In the genomic region with DNA sequence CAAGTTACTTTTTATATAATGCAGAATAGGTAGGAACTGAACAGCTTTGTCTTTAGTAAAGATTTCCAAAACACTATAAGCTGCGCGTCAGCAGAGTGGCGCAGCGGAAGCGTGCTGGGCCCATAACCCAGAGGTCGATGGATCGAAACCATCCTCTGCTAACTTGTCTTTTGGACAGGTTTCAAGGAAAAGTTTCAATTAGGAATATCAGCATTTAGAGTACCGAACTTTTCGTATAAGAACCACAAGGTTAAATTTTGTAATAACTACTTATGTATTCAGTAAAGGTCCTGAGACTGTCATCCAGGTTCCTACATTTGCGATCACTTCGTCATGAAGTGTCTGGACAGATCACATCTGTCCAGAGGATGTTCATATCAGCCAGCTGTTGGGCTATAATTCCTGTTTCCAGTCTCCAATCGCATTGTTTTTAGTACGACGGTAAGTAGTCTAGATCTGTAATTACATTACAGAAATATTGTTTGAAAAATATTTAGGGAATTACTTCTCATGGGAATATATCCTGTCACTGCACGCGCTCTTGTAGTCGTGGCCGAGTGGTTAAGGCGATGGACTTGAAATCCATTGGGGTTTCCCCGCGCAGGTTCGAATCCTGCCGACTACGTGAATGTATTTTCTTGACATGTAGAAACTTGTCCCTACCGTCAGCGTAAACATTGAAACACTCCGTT, we compare ENCODE assay signal across 8 mouse cellular contexts. TPM values are rescaled to one million over a fixed set of nuclear protein-coding genes. Genes with fewer than 3 reads are reported as not detected.
A peak's percentile ranks its signal among the peaks of the same experiment; 100 is the strongest.
DNase-seq lines count a peak whose midpoint lies in the region; ATAC-seq lines count a peak whose summit lies in the region.

No protein-coding gene starts in this region.

- DNase-seq in embryo, embryonic 10 days (ENCODE audit: low spot score), result peak; percentile 84
- DNase-seq in gastrocnemius, postnatal 10 days, result peak; percentile 76
- DNase-seq in induced T-regulatory cell, adult 2 months (ENCODE audit: low read depth), result peak; percentile 92
- DNase-seq in left cerebral cortex, adult 8-10 months (ENCODE audit: low spot score in 2 of 2), result peak; percentile 77 to 98
- peak; percentile 96 to 98 for DNase-seq in right cerebral cortex, adult 2 months (ENCODE audit: low spot score in 2 of 2)
- peak; percentile 48 for DNase-seq in urinary bladder, postnatal 10 days (ENCODE audit: low spot score)

- ATAC-seq in activated CD4-positive, CD25-positive, alpha-beta regulatory T cell, adult 4 months, result peak; percentile 52
- peak; percentile 45 for ATAC-seq in megakaryocyte, adult 5-6 weeks (ENCODE audit: poor library complexity, severe bottlenecking)

RNA-seq across cellular contexts. Expression of a gene that starts 13.1 kb away (rescaled TPM):
- 1 to 10 TPM; 2.7 to 3.2 TPM for polyA plus RNA-seq in activated CD4-positive, CD25-positive, alpha-beta regulatory T cell, adult 4 months (2017; shearing (Covaris generic))
- 100 to 1,000 TPM; 473 to 507 TPM for total RNA-seq in gastrocnemius, postnatal 10 days (2021)
- 100 to 1,000 TPM; 263 to 358 (median 294) TPM for total RNA-seq in left cerebral cortex, adult 8-10 months (2022)
- 61.7 and 63.9 TPM in 2 replicates for total RNA-seq in megakaryocyte, adult 5-6 weeks (2015)
- 1,033 and 1,202 TPM in 2 replicates for total RNA-seq in megakaryocyte, adult 5-6 weeks (2017)

RNA-seq across cellular contexts. Expression of a gene that starts 16.0 kb away (rescaled TPM):
- polyA plus RNA-seq in activated CD4-positive, CD25-positive, alpha-beta regulatory T cell, adult 4 months (2017; shearing (Covaris generic)), result not detected
- total RNA-seq in gastrocnemius, postnatal 10 days (2021), result 100 to 1,000 TPM; 189 to 190 TPM
- total RNA-seq in left cerebral cortex, adult 8-10 months (2022), result 10 to 100 TPM in 1 of 4 experiments, 1 to 10 TPM in 2, not detected in 1; 1.7 to 10.6 (median 3.0) TPM
- total RNA-seq in megakaryocyte, adult 5-6 weeks (2015), result 61.9 and 91.1 TPM in 2 replicates
- 1,786 and 1,821 TPM in 2 replicates for total RNA-seq in megakaryocyte, adult 5-6 weeks (2017)

RNA-seq across cellular contexts. Expression of a gene that starts 17.5 kb away (rescaled TPM):
- polyA plus RNA-seq in activated CD4-positive, CD25-positive, alpha-beta regulatory T cell, adult 4 months (2017; shearing (Covaris generic)), result 1 to 10 TPM in 1 of 2 experiments, not detected in 1; 1.1 TPM
- 10 to 100 TPM; 58.4 to 59.9 TPM for total RNA-seq in gastrocnemius, postnatal 10 days (2021)
- 1 to 10 TPM; 3.7 to 6.0 (median 4.2) TPM for total RNA-seq in left cerebral cortex, adult 8-10 months (2022)
- 225 and 241 TPM in 2 replicates for total RNA-seq in megakaryocyte, adult 5-6 weeks (2015)
- total RNA-seq in megakaryocyte, adult 5-6 weeks (2017), result 441 and 668 TPM in 2 replicates

RNA-seq across cellular contexts. Expression of a gene that starts 25.4 kb away (rescaled TPM):
- under 1 TPM in 1 of 2 experiments, not detected in 1; 0.38 TPM for polyA plus RNA-seq in activated CD4-positive, CD25-positive, alpha-beta regulatory T cell, adult 4 months (2017; shearing (Covaris generic))
- 10 to 100 TPM; 11.8 to 13.3 TPM for total RNA-seq in gastrocnemius, postnatal 10 days (2021)
- total RNA-seq in left cerebral cortex, adult 8-10 months (2022), result 1 to 10 TPM in 2 of 4 experiments, under 1 TPM in 2; 0.84 to 1.6 (median 0.98) TPM
- 32.3 and 36.5 TPM in 2 replicates for total RNA-seq in megakaryocyte, adult 5-6 weeks (2015)
- total RNA-seq in megakaryocyte, adult 5-6 weeks (2017), result 143 and 176 TPM in 2 replicates

RNA-seq across cellular contexts. Expression of a gene that starts 26.1 kb away (rescaled TPM):
- polyA plus RNA-seq in activated CD4-positive, CD25-positive, alpha-beta regulatory T cell, adult 4 months (2017; shearing (Covaris generic)), result 1 to 10 TPM in 1 of 2 experiments, not detected in 1; 1.1 TPM
- 10 to 100 TPM; 53.8 to 66.7 TPM for total RNA-seq in gastrocnemius, postnatal 10 days (2021)
- total RNA-seq in left cerebral cortex, adult 8-10 months (2022), result 10 to 100 TPM; 15.3 to 21.8 (median 16.6) TPM
- 43.8 and 48.7 TPM in 2 replicates for total RNA-seq in megakaryocyte, adult 5-6 weeks (2015)
- 145 and 146 TPM in 2 replicates for total RNA-seq in megakaryocyte, adult 5-6 weeks (2017)

Comparison
In these comparisons a context has a peak if more than half of its experiments do, and no peak if none do; other contexts are left out.
1. Peak in every context shown above with its lines: DNase-seq and ATAC-seq.
2. RNA of a gene that starts 16.0 kb away (total RNA-seq): 61.9 to 1,821 TPM in megakaryocyte, adult 5-6 weeks and 189 to 190 TPM in gastrocnemius, postnatal 10 days; 1.7 to 10.6 TPM in left cerebral cortex, adult 8-10 months; every median in the first group is over 4 times any median in the second.
3. RNA of a gene that starts 17.5 kb away (total RNA-seq): 225 to 668 TPM in megakaryocyte, adult 5-6 weeks and 58.4 to 59.9 TPM in gastrocnemius, postnatal 10 days; 3.7 to 6.0 TPM in left cerebral cortex, adult 8-10 months; every median in the first group is over 4 times any median in the second.